Mouse (Mus musculus) gastrocnemius, postnatal 4 days (tissue): ENCODE measurements around the gene Gcgr. TPM values are rescaled to one million over a fixed set of nuclear protein-coding genes. Genes with fewer than 3 reads are reported as not detected.
"Not testable (repeated sequence)": the region's sequence is repeated elsewhere in the genome, so short reads cannot be mapped to it uniquely, and the experiment has no call there.

Source experiments
- DNase-seq, 2 experiments: peaks; one replicate each; pipeline ENCODE4 v3.0.0; 2021 to 2022; ENCODE audit warnings: low spot score in 2 of 2, mixed read lengths in 2 of 2
- total RNA-seq, 2 experiments: library from RNA; stranded (reverse); gene quantifications; 2 replicates each; pipeline ENCODE4 v1.2.3; 2021

Gene Gcgr
- total RNA-seq, 2 experiments from 2014 or later: 0.26 TPM; not detected in 1

GRCm38 (mm10) chr11:120582268-120582981, 51.9 kb downstream of the Gcgr start:
- no peak for DNase-seq

GRCm38 (mm10) chr11:120582982-120583293, 52.4 kb downstream of the Gcgr start:
- DNase-seq: not testable (repeated sequence)

GRCm38 (mm10) chr11:120583937-120584336, 53.4 kb downstream of the Gcgr start:
- DNase-seq: no peak

- no peak for DNase-seq
These were observed 58.0 kb downstream of the Gcgr start for GRCm38 (mm10) chr11:120588531-120588930.

Other genes starting within 250 kb of the Gcgr start
- 100 to 1,000 TPM; 861 to 883 TPM for gene Actg1, start 182.2 kb upstream of the Gcgr start, total RNA-seq
- under 1 TPM; 0.52 to 0.98 TPM for gene Fscn2, start 169.2 kb upstream of the Gcgr start, total RNA-seq
- 10 to 100 TPM; 16.7 to 16.9 TPM for gene Faap100, start 151.9 kb upstream of the Gcgr start, total RNA-seq
- gene Nploc4, start 93.0 kb upstream of the Gcgr start, total RNA-seq: 10 to 100 TPM; 68.0 to 80.5 TPM
- gene Tspan10, start 88.1 kb upstream of the Gcgr start, total RNA-seq: 1 to 10 TPM in 1 of 2 experiments, not detected in 1; 4.6 TPM
- gene Pde6g, start 77.2 kb upstream of the Gcgr start, total RNA-seq: under 1 TPM in 1 of 2 experiments, not detected in 1; 0.39 TPM
- 10 to 100 TPM; 19.3 to 24.8 TPM for gene Oxld1, start 72.6 kb upstream of the Gcgr start, total RNA-seq
- gene Ccdc137, start 72.6 kb upstream of the Gcgr start, total RNA-seq: 10 to 100 TPM in 1 of 2 experiments, 1 to 10 TPM in 1; 8.9 to 10.1 TPM
- gene Arl16, start 63.1 kb upstream of the Gcgr start, total RNA-seq: 10 to 100 TPM; 20.8 to 23.8 TPM
- gene Mrpl12, start 46.1 kb upstream of the Gcgr start, total RNA-seq: 100 to 1,000 TPM; 116 to 122 TPM
- gene Slc25a10, start 38.9 kb upstream of the Gcgr start, total RNA-seq: 10 to 100 TPM; 19.6 to 20.0 TPM
- 10 to 100 TPM; 74.0 to 81.3 TPM for gene Mcrip1, start 19.0 kb downstream of the Gcgr start, total RNA-seq
- 10 to 100 TPM; 80.7 to 99.3 TPM for gene Ppp1r27, start 20.4 kb downstream of the Gcgr start, total RNA-seq
- gene P4hb, start 42.6 kb downstream of the Gcgr start, total RNA-seq: 100 to 1,000 TPM; 527 to 538 TPM
- gene Arhgdia, start 50.9 kb downstream of the Gcgr start, total RNA-seq: 100 to 1,000 TPM; 278 to 300 TPM
- gene Alyref, start 67.7 kb downstream of the Gcgr start, total RNA-seq: 100 to 1,000 TPM; 112 to 113 TPM
- 10 to 100 TPM; 72.5 to 86.2 TPM for gene Anapc11, start 67.7 kb downstream of the Gcgr start, total RNA-seq
- 1 to 10 TPM in 1 of 2 experiments, not detected in 1; 1.3 TPM for gene Npb, start 77.8 kb downstream of the Gcgr start, total RNA-seq
- gene Pcyt2, start 87.2 kb downstream of the Gcgr start, total RNA-seq: 10 to 100 TPM; 36.6 to 41.4 TPM
- gene Sirt7, start 94.5 kb downstream of the Gcgr start, total RNA-seq: 10 to 100 TPM; 12.2 to 12.6 TPM
- gene Mafg, start 102.9 kb downstream of the Gcgr start, total RNA-seq: 10 to 100 TPM; 36.7 to 42.6 TPM
- gene Pycr1, start 113.1 kb downstream of the Gcgr start, total RNA-seq: 10 to 100 TPM; 27.6 to 29.0 TPM
- gene Myadml2, start 117.5 kb downstream of the Gcgr start, total RNA-seq: 10 to 100 TPM; 81.2 to 83.4 TPM
- gene Notum, start 130.5 kb downstream of the Gcgr start, total RNA-seq: 1 to 10 TPM; 1.2 to 1.7 TPM
- gene Aspscr1, start 142.3 kb downstream of the Gcgr start, total RNA-seq: 10 to 100 TPM; 48.6 to 55.3 TPM
- 10 to 100 TPM; 33.7 to 48.7 TPM for gene Cenpx, start 183.0 kb downstream of the Gcgr start, total RNA-seq
- gene Lrrc45, start 183.2 kb downstream of the Gcgr start, total RNA-seq: 10 to 100 TPM; 16.0 to 21.0 TPM
- 1 to 10 TPM; 2.5 to 4.8 TPM for gene Rac3, start 190.8 kb downstream of the Gcgr start, total RNA-seq
- 1 to 10 TPM; 4.8 to 5.3 TPM for gene Dcxr, start 196.6 kb downstream of the Gcgr start, total RNA-seq
- 10 to 100 TPM in 1 of 2 experiments, 1 to 10 TPM in 1; 9.5 to 10.4 TPM for gene Cbr2, start 201.4 kb downstream of the Gcgr start, total RNA-seq
- 10 to 100 TPM; 26.7 to 27.1 TPM for gene Hmga1b, start 232.1 kb downstream of the Gcgr start, total RNA-seq